Mouse (Mus musculus) embryo, embryonic 9.5 days (tissue): Measurements from ENCODE around the gene Iqcd.

Source experiments
- DNase-seq: peaks from one replicate; pipeline ENCODE4 v3.0.0-alpha.2; 2017; ENCODE audit errors: extremely low spot score

Gene Iqcd

GRCm38 (mm10) chr5:120603515-120603914 is 14.7 kb downstream of the Iqcd start:
- DNase-seq: no peak

GRCm38 (mm10) chr5:120604839-120605238 is 16.0 kb downstream of the Iqcd start:
- DNase-seq: peak; percentile 80

- DNase-seq: no peak
These were observed 16.4 kb downstream of the Iqcd start for GRCm38 (mm10) chr5:120605241-120605661.

- DNase-seq: peak; percentile 89
These were observed 16.9 kb downstream of the Iqcd start for GRCm38 (mm10) chr5:120605688-120606087.

- DNase-seq: no peak
These were observed 17.9 kb downstream of the Iqcd start for GRCm38 (mm10) chr5:120606590-120607200.

GRCm38 (mm10) chr5:120607335-120607734 is 18.5 kb downstream of the Iqcd start:
- no peak for DNase-seq

- no peak for DNase-seq
These were observed 20.5 kb downstream of the Iqcd start for GRCm38 (mm10) chr5:120609246-120609775.

GRCm38 (mm10) chr5:120610906-120611305 is 22.1 kb downstream of the Iqcd start:
- no peak for DNase-seq

- no peak for DNase-seq
These were observed 22.6 kb downstream of the Iqcd start for GRCm38 (mm10) chr5:120611416-120611815.

GRCm38 (mm10) chr5:120612442-120612821 is 23.6 kb downstream of the Iqcd start, which contains the start of the genes Rita1 and Ddx54:
Rita1 (minus strand) TSS chr5:120612589.
Ddx54 (plus strand) TSS chr5:120612739.
- DNase-seq: peak; percentile 99

- peak; percentile 99 for DNase-seq
These were observed 24.2 kb downstream of the Iqcd start for GRCm38 (mm10) chr5:120612822-120613604.

- DNase-seq: no peak
These were observed 27.1 kb downstream of the Iqcd start for GRCm38 (mm10) chr5:120615903-120616302.

- no peak for DNase-seq
These were observed 30.0 kb downstream of the Iqcd start for GRCm38 (mm10) chr5:120618778-120619177.

- DNase-seq: peak; percentile 67
These were observed 30.4 kb downstream of the Iqcd start for GRCm38 (mm10) chr5:120619201-120619600.

GRCm38 (mm10) chr5:120620375-120621077 is 31.7 kb downstream of the Iqcd start:
- DNase-seq: peak; percentile 83

- DNase-seq: no peak
These were observed 32.4 kb downstream of the Iqcd start for GRCm38 (mm10) chr5:120621078-120621765.

- DNase-seq: no peak
These were observed 33.0 kb downstream of the Iqcd start for GRCm38 (mm10) chr5:120621846-120622197.

- no peak for DNase-seq
These were observed 33.5 kb downstream of the Iqcd start for GRCm38 (mm10) chr5:120622198-120622851.

- DNase-seq: no peak
These were observed 35.6 kb downstream of the Iqcd start for GRCm38 (mm10) chr5:120624427-120624826.

- DNase-seq: peak; percentile 78
These were observed 37.6 kb downstream of the Iqcd start for GRCm38 (mm10) chr5:120626399-120626798.
